Comparison of ENCODE assay signal across 8 mouse cellular contexts in the genomic region with DNA sequence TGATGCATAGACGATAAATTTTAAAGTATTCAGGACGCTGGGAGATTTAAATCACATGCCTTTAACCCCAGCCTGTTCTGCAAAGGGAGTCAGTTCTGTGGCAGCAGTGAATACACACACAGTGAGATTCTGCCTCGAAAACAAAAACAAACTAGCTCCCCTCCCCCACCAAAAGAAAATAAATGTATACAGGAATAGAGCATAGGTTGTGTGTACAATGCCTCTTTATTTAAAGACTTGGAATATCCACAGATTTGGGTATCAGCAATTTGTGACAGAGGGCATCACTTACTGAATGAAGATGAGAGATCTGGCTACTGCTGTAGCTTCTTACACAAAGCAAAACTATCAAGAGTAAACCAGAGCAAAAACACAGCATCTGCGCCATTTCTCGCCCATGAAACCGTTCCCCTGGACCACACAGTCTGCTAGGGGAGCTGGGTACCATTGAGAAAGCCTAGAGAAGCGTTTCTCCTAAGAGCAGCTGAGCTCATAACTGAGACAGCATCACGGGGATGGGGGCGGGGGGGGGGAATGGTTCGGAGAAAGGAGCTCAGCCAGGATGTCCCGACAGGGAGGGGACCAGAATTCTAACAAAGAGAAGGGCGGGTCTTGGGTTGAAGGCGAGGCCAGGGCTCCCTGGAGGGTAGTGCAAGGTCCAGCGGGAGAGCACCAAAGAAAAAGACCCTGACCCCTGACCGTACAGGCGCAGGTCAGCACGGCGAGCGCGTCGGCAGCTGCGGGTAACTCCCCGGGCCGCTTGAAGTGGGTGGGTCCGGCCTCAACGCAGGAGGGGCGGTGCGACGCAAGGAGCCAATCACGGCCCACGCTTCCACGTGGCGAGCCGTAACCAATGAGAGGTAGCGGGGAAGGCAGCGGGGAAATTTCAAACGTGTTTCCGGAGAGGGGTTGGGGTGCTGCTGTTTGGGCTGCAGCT. TPM values are rescaled to one million over a fixed set of nuclear protein-coding genes. Genes with fewer than 3 reads are reported as not detected.
DNase-seq lines count a peak whose midpoint lies in the region; ATAC-seq and TF ChIP-seq lines count a peak whose summit lies in the region.

A gene (plus strand): TSS at position 879 of the 937 bp plus-strand sequence.

- 2% methylated on average over 38 of the region's 38 CpGs for WGBS in bone marrow, adult 2 months
- under 1% methylated on average over 38 of the region's 38 CpGs for WGBS in embryonic facial prominence, embryonic 15.5 days
- WGBS in heart, embryonic 10.5 days = 1% methylated on average over 38 of the region's 38 CpGs
- under 1% methylated on average over 38 of the region's 38 CpGs for WGBS in kidney, embryonic 15.5 days

- ATAC-seq in embryonic facial prominence, embryonic 15.5 days (ENCODE audit: insufficient number of reproducible peaks, low FRiP score, low TSS enrichment, low read depth) = peak; percentile 99
- ATAC-seq in kidney, embryonic 15.5 days (replicated peaks; ENCODE audit: low FRiP score) = peak; percentile 100
- peak; percentile 99 for ATAC-seq in monocyte, adult 5-6 weeks (replicated peaks; ENCODE audit: insufficient number of reproducible peaks, low FRiP score, low TSS enrichment, poor library complexity, severe bottlenecking)

- H3K9ac ChIP-seq in embryonic facial prominence, embryonic 15.5 days = peak within 1 kb of the TSS; percentile 68
- H3K9ac ChIP-seq in kidney, embryonic 15.5 days = peak within 1 kb of the TSS; percentile 87

- peak within 1 kb of the TSS; percentile 94 for H3K4me3 ChIP-seq in bone marrow, adult 2 months (replicated peaks; ENCODE audit: control insufficient read depth, low read depth, low read length)
- peak within 1 kb of the TSS; percentile 93 for H3K4me3 ChIP-seq in embryonic facial prominence, embryonic 15.5 days (replicated peaks)
- peak within 1 kb of the TSS; percentile 96 for H3K4me3 ChIP-seq in heart, embryonic 10.5 days
- H3K4me3 ChIP-seq in kidney, embryonic 15.5 days (replicated peaks) = peak within 1 kb of the TSS; percentile 97

- no peaks in the 10 kb centered on the region for H3K9me3 ChIP-seq in embryonic facial prominence, embryonic 15.5 days (replicated peaks)
- H3K9me3 ChIP-seq in heart, embryonic 10.5 days = no peaks in the 10 kb centered on the region
- no peaks in the 10 kb centered on the region for H3K9me3 ChIP-seq in kidney, embryonic 15.5 days (replicated peaks)

- peak within 1 kb of the TSS; percentile 87 for H3K4me2 ChIP-seq in embryonic facial prominence, embryonic 15.5 days (replicated peaks)
- H3K4me2 ChIP-seq in kidney, embryonic 15.5 days = peak within 1 kb of the TSS; percentile 79

- peak; percentile 92 for DNase-seq in 416B (ENCODE audit: low read depth)
- peak; percentile 98 for DNase-seq in heart, embryonic 10.5 days (ENCODE audit: low spot score)
- DNase-seq in liver = peak; percentile 93
- DNase-seq in spleen, postnatal 4 days (ENCODE audit: low spot score in 2 of 2) = peak; percentile 90 to 94

- peak; percentile 82; the same call in 1 of the 2 replicates for TF ChIP-seq POLR2A in bone marrow, adult 2 months (IDR thresholded peaks at IDR 0.05; ENCODE audit: borderline replicate concordance, control insufficient read depth, low read depth, low read length)

- no peaks in the 10 kb centered on the region for H3K36me3 ChIP-seq in embryonic facial prominence, embryonic 15.5 days
- H3K36me3 ChIP-seq in heart, embryonic 10.5 days = peaks cover 5% of the 10 kb centered on the region; the same call in 1 of the 2 replicates
- H3K36me3 ChIP-seq in kidney, embryonic 15.5 days = no peaks in the 10 kb centered on the region

- H3K27me3 ChIP-seq in embryonic facial prominence, embryonic 15.5 days = no peaks in the 10 kb centered on the region
- H3K27me3 ChIP-seq in heart, embryonic 10.5 days (ENCODE audit: insufficient read depth, poor library complexity, severe bottlenecking) = no peaks in the 10 kb centered on the region
- H3K27me3 ChIP-seq in kidney, embryonic 15.5 days = no peaks in the 10 kb centered on the region

- H3K27ac ChIP-seq in bone marrow, adult 2 months (ENCODE audit: control insufficient read depth, insufficient read depth, low read depth, low read length, poor library complexity) = peak within 1 kb of the TSS; percentile 68
- H3K27ac ChIP-seq in embryonic facial prominence, embryonic 15.5 days (replicated peaks) = peak within 1 kb of the TSS; percentile 89
- peak within 1 kb of the TSS; percentile 96 for H3K27ac ChIP-seq in heart, embryonic 10.5 days
- peak within 1 kb of the TSS; percentile 82 for H3K27ac ChIP-seq in kidney, embryonic 15.5 days

- TF ChIP-seq CTCF in bone marrow, adult 2 months (IDR thresholded peaks at IDR 0.05; ENCODE audit: control insufficient read depth, insufficient read depth, low read length) = no peak

- peaks cover 3% of the 10 kb centered on the region; the same call in 1 of the 2 replicates for H3K4me1 ChIP-seq in bone marrow, adult 2 months (ENCODE audit: control insufficient read depth, insufficient read depth, low read length)
- peaks cover 9% of the 10 kb centered on the region; the same call in 1 of the 2 replicates for H3K4me1 ChIP-seq in embryonic facial prominence, embryonic 15.5 days
- peaks cover 7% of the 10 kb centered on the region for H3K4me1 ChIP-seq in heart, embryonic 10.5 days
- peaks cover 15% of the 10 kb centered on the region for H3K4me1 ChIP-seq in kidney, embryonic 15.5 days

RNA-seq across cellular contexts. Expression of the gene that starts here (rescaled TPM):
- 9.7 and 13.5 TPM in 2 replicates for polyA plus RNA-seq in bone marrow, adult 2 months (2011; ENCODE audit: insufficient read depth, insufficient read length, low replicate concordance, missing spikeins)
- polyA plus RNA-seq in embryonic facial prominence, embryonic 15.5 days (2015; fragmentation: Nextera tagmentation; extraction: Ambion mirVana) = 23.9 and 24.5 TPM in 2 replicates
- 25.0 and 33.3 TPM in 2 replicates for polyA plus RNA-seq in heart, embryonic 10.5 days (2016; fragmentation: Nextera tagmentation; extraction: Ambion mirVana)
- 36.5 and 36.8 TPM in 2 replicates for polyA plus RNA-seq in kidney, embryonic 15.5 days (2015; fragmentation: Nextera tagmentation; extraction: Ambion mirVana)
- 0.49 TPM in 1 of 3 replicates, not detected in the others for total RNA-seq in monocyte, adult 5-6 weeks (2017)

Comparison
In these comparisons a context has a peak if more than half of its experiments do, and no peak if none do; other contexts are left out.
1. Peak in every context shown above with its lines: DNase-seq, ATAC-seq, H3K4me3 ChIP-seq and H3K27ac ChIP-seq.
2. Peak in ATAC-seq in monocyte, adult 5-6 weeks; RNA of the gene not detected or under 1 TPM.